19 mouse cellular contexts compared by ENCODE assay signal in the genomic region with DNA sequence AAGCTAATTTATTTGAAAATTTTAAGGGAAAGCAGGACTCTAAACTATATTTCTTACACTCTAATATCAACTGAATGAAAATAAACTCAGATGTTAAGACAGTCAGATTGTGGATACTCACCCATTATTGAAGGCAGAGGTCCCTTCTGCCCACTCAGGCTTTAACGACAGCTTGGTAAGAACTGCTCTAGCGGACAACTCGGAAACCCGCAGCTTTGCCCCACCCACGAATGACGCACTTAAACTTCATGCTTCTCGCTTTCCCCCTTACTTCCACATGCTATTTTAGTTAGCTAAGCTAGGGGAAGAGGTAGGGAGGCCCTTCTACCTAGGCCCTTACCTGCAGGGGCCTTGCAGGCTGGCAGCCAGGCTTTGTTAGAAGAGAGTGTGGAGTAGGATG. TPM values are rescaled to one million over a fixed set of nuclear protein-coding genes. Genes with fewer than 3 reads are reported as not detected.
DNase-seq lines count a peak whose midpoint lies in the region; ATAC-seq and TF ChIP-seq lines count a peak whose summit lies in the region.
"Had no signal": no experiment of that assay in that cellular context is flagged by ENCODE, and none has a peak within 500 bp of the region (broad histone marks: within the 10 kb centered on the region; RNA-seq: fewer than 3 reads in every experiment).

No protein-coding gene starts in this region.

- dilution Hi-C loops in CH12.LX (cut with MboI; ENCODE audit: extremely low pct_ligation_motif_present, extremely low pct_unique_long_range_greater_than_20kb, low sequenced_read_pairs): no loop called here

- TF ChIP-seq RAD21 in CH12.LX (IDR thresholded peaks at IDR 0.05; ENCODE audit: low read depth, low read length): no peak

- 87% methylated on average over 7 of the region's 7 CpGs for whole genome bisulfite sequencing in midbrain, embryonic 11.5 days
- WGBS in midbrain, embryonic 16.5 days: 88% methylated on average over 7 of the region's 7 CpGs

- H3K36me3 ChIP-seq in midbrain, embryonic 11.5 days (ENCODE audit: control insufficient read depth, insufficient read depth, low read length): no peaks in the 10 kb centered on the region
- H3K36me3 ChIP-seq in midbrain, embryonic 16.5 days (ENCODE audit: control insufficient read depth, insufficient read depth, low read length): no peaks in the 10 kb centered on the region
- H3K36me3 ChIP-seq in CH12.LX (replicated peaks in 1 of 2; ENCODE audit: control insufficient read depth in 1 of 2, insufficient read depth in 1 of 2, low read length in 1 of 2): no peaks in the 10 kb centered on the region
- H3K36me3 ChIP-seq: heart, embryonic 13.5 days; hindbrain, embryonic 12.5 days had no signal

- H3K4me1 ChIP-seq in midbrain, embryonic 11.5 days (ENCODE audit: control insufficient read depth, insufficient read depth, low read length): peaks cover 3% of the 10 kb centered on the region; the same call in 1 of the 2 replicates
- H3K4me1 ChIP-seq in midbrain, embryonic 16.5 days (ENCODE audit: control insufficient read depth, insufficient read depth, low read length): no peaks in the 10 kb centered on the region
- peaks cover 0 to 24% of the 10 kb centered on the region in 2 experiments; a peak in 3 of 4 replicates for H3K4me1 ChIP-seq in CH12.LX (ENCODE audit: control insufficient read depth in 1 of 2, insufficient read depth in 2 of 2)
- H3K4me1 ChIP-seq: heart, embryonic 13.5 days had no signal

- no peaks in the 10 kb centered on the region for H3K79me2 ChIP-seq in CH12.LX (replicated peaks; ENCODE audit: control insufficient read depth, extremely low read depth, insufficient read depth, poor library complexity, severe bottlenecking)

- no peaks in the 10 kb centered on the region for H3K27me3 ChIP-seq in midbrain, embryonic 11.5 days (ENCODE audit: control insufficient read depth, insufficient read depth, low read length)
- no peaks in the 10 kb centered on the region for H3K27me3 ChIP-seq in midbrain, embryonic 16.5 days (ENCODE audit: control insufficient read depth, insufficient read depth, low read depth, low read length)
- no peaks in the 10 kb centered on the region for H3K27me3 ChIP-seq in CH12.LX (replicated peaks)
- H3K27me3 ChIP-seq: forebrain, embryonic 13.5 days; heart, embryonic 13.5 days; hindbrain, embryonic 12.5 days had no signal

- no peak for TF ChIP-seq POLR2A in CH12.LX (IDR thresholded peaks at IDR 0.05; ENCODE audit: low read depth, low read length)

- no peak for TF ChIP-seq CTCF in CH12.LX (conservative IDR thresholded peaks at IDR 0.05 in 1 of 2, IDR thresholded peaks at IDR 0.05 in 1 of 2; ENCODE audit: low read depth in 2 of 2, low read length in 2 of 2)

- ATAC-seq in midbrain, embryonic 11.5 days (ENCODE audit: low FRiP score): no peak
- ATAC-seq in midbrain, embryonic 16.5 days: no peak
- 0 out of 2 replicates have a peak, but pooled peaks have one; percentile 34 for ATAC-seq in megakaryocyte progenitor cell, adult 5-6 weeks (replicated peaks; ENCODE audit: poor library complexity)
- ATAC-seq: forebrain, embryonic 13.5 days; forebrain, postnatal 0 days; hindbrain, embryonic 16.5 days had no signal

- H3K27ac ChIP-seq in midbrain, embryonic 11.5 days (ENCODE audit: low read depth, low read length): no peak overlapping the region
- no peak overlapping the region for H3K27ac ChIP-seq in midbrain, embryonic 16.5 days (ENCODE audit: low read length)
- H3K27ac ChIP-seq in CH12.LX (ENCODE audit: insufficient read depth, low read depth): no peak overlapping the region
- H3K27ac ChIP-seq: forebrain, embryonic 13.5 days; heart, embryonic 13.5 days; hindbrain, embryonic 12.5 days had no signal

- TF ChIP-seq EP300 in CH12.LX (IDR thresholded peaks at IDR 0.05; ENCODE audit: low read length): no peak

- H3K4me2 ChIP-seq in midbrain, embryonic 11.5 days: no peak overlapping the region
- no peak overlapping the region for H3K4me2 ChIP-seq in midbrain, embryonic 16.5 days (ENCODE audit: low read length)
- H3K4me2 ChIP-seq in CH12.LX (ENCODE audit: insufficient read depth, low read depth, poor library complexity, severe bottlenecking): no peak overlapping the region
- H3K4me2 ChIP-seq: forebrain, embryonic 13.5 days; heart, embryonic 13.5 days; hindbrain, embryonic 12.5 days had no signal

- in situ Hi-C loops in CH12.LX (cut with MboI; ENCODE audit: low pct_ligation_motif_present, low pct_unique_long_range_greater_than_20kb, low sequenced_read_pairs): loop anchor here (10.0 kb wide), 1 partner anchor 235 kb away; no protein-coding TSS in a partner anchor

- peak; percentile 61 for DNase-seq in midbrain, embryonic 11.5 days (ENCODE audit: low spot score, missing footprints)
- peak; percentile 56 to 63 for DNase-seq in B cell, adult 2 months
- peak; percentile 56 for DNase-seq in CH12.LX (ENCODE audit: extremely low read depth)
- no peak for DNase-seq in retina, postnatal 1 day
- no peak for DNase-seq in cerebellum, adult 9-10 months
- no peak for DNase-seq in MN1 (ENCODE audit: low spot score)
- DNase-seq: adrenal gland, postnatal 10 days; cerebellum, adult 11 months; cerebellum, adult 8-10 months; cerebellum, postnatal 25 days; forebrain, postnatal 0 days; gastrocnemius, postnatal 14 days; heart, postnatal 4 days had no signal

- H3K4me3 ChIP-seq in midbrain, embryonic 11.5 days (ENCODE audit: low read depth, low read length): no peak overlapping the region
- no peak overlapping the region for H3K4me3 ChIP-seq in midbrain, embryonic 16.5 days (ENCODE audit: low read depth, low read length)
- H3K4me3 ChIP-seq in CH12.LX (replicated peaks in 1 of 3; ENCODE audit: low read depth in 2 of 3, low read length in 2 of 3, poor library complexity in 1 of 3): no peak overlapping the region
- H3K4me3 ChIP-seq: forebrain, embryonic 13.5 days; heart, embryonic 13.5 days; hindbrain, embryonic 12.5 days had no signal

- no peak overlapping the region for H3K9ac ChIP-seq in midbrain, embryonic 11.5 days (ENCODE audit: low read length)
- H3K9ac ChIP-seq in midbrain, embryonic 16.5 days (ENCODE audit: low read depth, low read length): no peak overlapping the region
- no peak overlapping the region for H3K9ac ChIP-seq in CH12.LX (ENCODE audit: insufficient read depth, low read depth)
- H3K9ac ChIP-seq: forebrain, embryonic 13.5 days; forebrain, postnatal 0 days; heart, embryonic 13.5 days; hindbrain, embryonic 12.5 days had no signal

- no peaks in the 10 kb centered on the region for H3K9me3 ChIP-seq in midbrain, embryonic 11.5 days (ENCODE audit: control insufficient read depth, low read length)
- H3K9me3 ChIP-seq in midbrain, embryonic 16.5 days (replicated peaks; ENCODE audit: control insufficient read depth, low read length, poor library complexity, severe bottlenecking): no peaks in the 10 kb centered on the region
- H3K9me3 ChIP-seq in CH12.LX (replicated peaks; ENCODE audit: low read length): no peaks in the 10 kb centered on the region
- H3K9me3 ChIP-seq: forebrain, embryonic 13.5 days; heart, embryonic 13.5 days; hindbrain, embryonic 12.5 days had no signal

TF ChIP-seq in CH12.LX, 34 proteins besides CTCF, POLR2A, EP300 and RAD21:
- no peak for TF ChIP-seq ZC3H11A (IDR thresholded peaks at IDR 0.05; ENCODE audit: low read depth, low read length)
- no peak for TF ChIP-seq PAX5 (IDR thresholded peaks at IDR 0.05; ENCODE audit: low read length)

RNA-seq across cellular contexts. Expression of a gene that starts 50.8 kb away (rescaled TPM):
- 19.1 and 19.6 TPM in 2 replicates for polyA plus RNA-seq in midbrain, embryonic 11.5 days (2014; fragmentation: Nextera tagmentation; extraction: Ambion mirVana)
- 38.5 and 43.2 TPM in 2 replicates for polyA plus RNA-seq in midbrain, embryonic 16.5 days (2015; fragmentation: Nextera tagmentation; extraction: Ambion mirVana)
- total RNA-seq in CH12.LX (2012; rRNA removed) (32.2 and 35.8 TPM in 2 replicates), CH12.LX (2014; rRNA removed) (22.2 and 23.1 TPM in 2 replicates)
- polyA plus RNA-seq in CH12.LX (2012; ENCODE audit: insufficient read length, low read depth): 42.8 and 50.2 TPM in 2 replicates
- 97.9 and 103 TPM in 2 replicates for total RNA-seq in megakaryocyte progenitor cell, adult 5-6 weeks (2015)
- 42.0 and 61.9 TPM in 2 replicates for total RNA-seq in megakaryocyte progenitor cell, adult 5-6 weeks (2017)

Comparison
In these comparisons a context has a peak if more than half of its experiments do, and no peak if none do; other contexts are left out.
1. DNase-seq: peak in midbrain, embryonic 11.5 days (single experiment), B cell, adult 2 months (2 of 2) and CH12.LX (single experiment); none in retina, postnatal 1 day (single experiment), cerebellum, adult 9-10 months (single experiment) and MN1 (single experiment).